Mouse (Mus musculus): ENCODE results near the gene Nrxn3. TPM values are rescaled to one million over a fixed set of nuclear protein-coding genes. Genes with fewer than 3 reads are reported as not detected.

The Nrxn3 gene
- polyA plus RNA-seq, 1 experiment from 2014 or later = 0.72 TPM

GRCm38 (mm10) chr12:89504026-89504425 is 781.4 kb downstream of the Nrxn3 start:
- Histone ChIP-seq H3K36me3 (replicated peaks; ENCODE audit: insufficient read depth, low read length) (no peaks in the 10 kb centered on the region), H3K27ac (ENCODE audit: low read depth) (no peak overlapping the region), H3K9me3 (ENCODE audit: low read length) (no peaks in the 10 kb centered on the region), H3K4me1 (ENCODE audit: insufficient read depth) (no peaks in the 10 kb centered on the region), H3K27me3 (ENCODE audit: insufficient read depth, low read length) (no peaks in the 10 kb centered on the region), H3K4me3 (ENCODE audit: low read depth, low read length) (no peak overlapping the region), H3K9ac (replicated peaks) (no peak overlapping the region), H3K4me2 (ENCODE audit: low read depth, low read length) (no peak overlapping the region)
- TF ChIP-seq CTCF (IDR thresholded peaks at IDR 0.05; ENCODE audit: low read depth) = no peak
- no peak for TF ChIP-seq EP300 (IDR thresholded peaks at IDR 0.05; ENCODE audit: low read depth)
- DNase-seq (no peak), ATAC-seq (no peak)
- WGBS (ENCODE audit: insufficient replicate concordance) = 50% methylated on average over 3 of the region's 3 CpGs

- H3K9ac ChIP-seq (replicated peaks) = no peak overlapping the region
- H3K27me3 ChIP-seq (ENCODE audit: insufficient read depth, low read length) = no peaks in the 10 kb centered on the region
- no peaks in the 10 kb centered on the region for H3K4me1 ChIP-seq (ENCODE audit: insufficient read depth)
Observed at GRCm38 (mm10) chr12:89505121-89505764, 782.6 kb downstream of the Nrxn3 start.

GRCm38 (mm10) chr12:89508970-89509369 is 786.3 kb downstream of the Nrxn3 start:
- DNase-seq (no peak), ATAC-seq (no peak)
- Histone ChIP-seq H3K4me1 (ENCODE audit: insufficient read depth) (no peaks in the 10 kb centered on the region), H3K9me3 (ENCODE audit: low read length) (no peaks in the 10 kb centered on the region), H3K36me3 (replicated peaks; ENCODE audit: insufficient read depth, low read length) (no peaks in the 10 kb centered on the region), H3K27ac (ENCODE audit: low read depth) (no peak overlapping the region), H3K4me2 (ENCODE audit: low read depth, low read length) (no peak overlapping the region), H3K9ac (replicated peaks) (no peak overlapping the region), H3K27me3 (ENCODE audit: insufficient read depth, low read length) (no peaks in the 10 kb centered on the region), H3K4me3 (ENCODE audit: low read depth, low read length) (no peak overlapping the region)
- TF ChIP-seq EP300 (IDR thresholded peaks at IDR 0.05; ENCODE audit: low read depth) (no peak), CTCF (IDR thresholded peaks at IDR 0.05; ENCODE audit: low read depth) (no peak)

More at GRCm38 (mm10) chr12:89505121-89505764, 782.6 kb downstream of the Nrxn3 start:
- Histone ChIP-seq H3K36me3 (replicated peaks; ENCODE audit: insufficient read depth, low read length) (no peaks in the 10 kb centered on the region), H3K9me3 (ENCODE audit: low read length) (no peaks in the 10 kb centered on the region), H3K27ac (ENCODE audit: low read depth) (no peak overlapping the region), H3K4me2 (ENCODE audit: low read depth, low read length) (no peak overlapping the region), H3K4me3 (ENCODE audit: low read depth, low read length) (no peak overlapping the region)
- DNase-seq (peak; percentile 27), ATAC-seq (no peak)
- TF ChIP-seq CTCF (IDR thresholded peaks at IDR 0.05; ENCODE audit: low read depth) (peak; percentile 74), EP300 (IDR thresholded peaks at IDR 0.05; ENCODE audit: low read depth) (no peak)
- 43% methylated on average over 2 of the region's 2 CpGs for WGBS (ENCODE audit: insufficient replicate concordance)

GRCm38 (mm10) chr12:89513759-89514158 is 791.1 kb downstream of the Nrxn3 start:
- DNase-seq (peak; percentile 14), ATAC-seq (no peak)
- Histone ChIP-seq H3K36me3 (replicated peaks; ENCODE audit: insufficient read depth, low read length) (no peaks in the 10 kb centered on the region), H3K9ac (replicated peaks) (no peak overlapping the region), H3K27ac (ENCODE audit: low read depth) (no peak overlapping the region), H3K27me3 (ENCODE audit: insufficient read depth, low read length) (no peaks in the 10 kb centered on the region), H3K9me3 (ENCODE audit: low read length) (no peaks in the 10 kb centered on the region), H3K4me2 (ENCODE audit: low read depth, low read length) (no peak overlapping the region), H3K4me1 (ENCODE audit: insufficient read depth) (no peaks in the 10 kb centered on the region), H3K4me3 (ENCODE audit: low read depth, low read length) (no peak overlapping the region)
- WGBS (ENCODE audit: insufficient replicate concordance) = 38% methylated on average over 7 of the region's 7 CpGs
- TF ChIP-seq CTCF (IDR thresholded peaks at IDR 0.05; ENCODE audit: low read depth) (peak; percentile 74), EP300 (IDR thresholded peaks at IDR 0.05; ENCODE audit: low read depth) (no peak)

- no peak overlapping the region for H3K27ac ChIP-seq (ENCODE audit: low read depth)
- WGBS (ENCODE audit: insufficient replicate concordance) = 65% methylated on average over 6 of the region's 6 CpGs
- no peak overlapping the region for H3K9ac ChIP-seq (replicated peaks)
- ATAC-seq = no peak
- DNase-seq = no peak
- H3K9me3 ChIP-seq (ENCODE audit: low read length) = no peaks in the 10 kb centered on the region
- no peaks in the 10 kb centered on the region for H3K27me3 ChIP-seq (ENCODE audit: insufficient read depth, low read length)
- H3K36me3 ChIP-seq (replicated peaks; ENCODE audit: insufficient read depth, low read length) = no peaks in the 10 kb centered on the region
- TF ChIP-seq CTCF (IDR thresholded peaks at IDR 0.05; ENCODE audit: low read depth) (no peak), EP300 (IDR thresholded peaks at IDR 0.05; ENCODE audit: low read depth) (no peak)
- H3K4me3 ChIP-seq (ENCODE audit: low read depth, low read length) = no peak overlapping the region
- H3K4me2 ChIP-seq (ENCODE audit: low read depth, low read length) = no peak overlapping the region
- H3K4me1 ChIP-seq (ENCODE audit: insufficient read depth) = no peaks in the 10 kb centered on the region
Observed at GRCm38 (mm10) chr12:89516046-89516445, 793.4 kb downstream of the Nrxn3 start.

GRCm38 (mm10) chr12:89530679-89531350 is 808.1 kb downstream of the Nrxn3 start:
- peak; percentile 5; the same call in 1 of the 2 replicates for TF ChIP-seq CTCF (IDR thresholded peaks at IDR 0.05; ENCODE audit: low read depth)
- no peak for TF ChIP-seq EP300 (IDR thresholded peaks at IDR 0.05; ENCODE audit: low read depth)

More at GRCm38 (mm10) chr12:89530679-89531350, 808.1 kb downstream of the Nrxn3 start:
- no peak for ATAC-seq
- Histone ChIP-seq H3K27me3 (ENCODE audit: insufficient read depth, low read length) (no peaks in the 10 kb centered on the region), H3K36me3 (replicated peaks; ENCODE audit: insufficient read depth, low read length) (no peaks in the 10 kb centered on the region), H3K27ac (ENCODE audit: low read depth) (no peak overlapping the region), H3K4me1 (ENCODE audit: insufficient read depth) (no peaks in the 10 kb centered on the region), H3K4me3 (ENCODE audit: low read depth, low read length) (no peak overlapping the region), H3K9me3 (ENCODE audit: low read length) (no peaks in the 10 kb centered on the region), H3K9ac (replicated peaks) (no peak overlapping the region), H3K4me2 (ENCODE audit: low read depth, low read length) (no peak overlapping the region)
- DNase-seq = no peak
- WGBS (ENCODE audit: insufficient replicate concordance) = 24% methylated on average over 4 of the region's 4 CpGs

All from liver, postnatal 0 days (tissue).